Mouse (Mus musculus): ENCODE data around the gene Nlk. TPM values are rescaled to one million over a fixed set of nuclear protein-coding genes. Genes with fewer than 3 reads are reported as not detected.

Nlk gene
- total and polyA plus RNA-seq, 3 experiments: 14.8 to 22.4 (median 20.4) TPM

DNA sequence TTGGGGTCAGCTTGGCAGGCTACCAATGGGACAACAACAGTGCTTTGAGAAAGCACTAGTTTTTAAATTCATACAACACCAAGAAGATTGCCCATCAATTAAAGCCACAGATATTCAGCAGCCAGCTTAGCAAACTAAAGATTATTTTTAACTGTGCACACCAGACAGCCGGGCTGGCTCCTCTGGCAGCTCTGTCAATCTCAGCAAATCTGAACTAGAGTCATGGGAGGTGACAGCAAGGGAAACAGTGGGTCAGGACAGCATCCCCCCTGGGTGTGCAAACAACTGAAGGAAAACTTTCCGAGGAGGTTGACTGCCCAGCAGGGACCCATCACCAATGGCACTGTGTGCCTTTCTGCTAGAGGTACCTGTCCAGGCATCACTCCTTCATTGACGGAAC, 45.3 kb upstream of the Nlk start:
- no peak for DNase-seq (ENCODE audit: extremely low read depth)
- H3K27me3 ChIP-seq (replicated peaks): no peaks in the 10 kb centered on the region
- TF ChIP-seq E2F4 (IDR thresholded peaks at IDR 0.05; ENCODE audit: insufficient replicate concordance, low read depth, low read length) (no peak), BHLHE40 (IDR thresholded peaks at IDR 0.05; ENCODE audit: low read depth, low read length) (no peak), UBTF (IDR thresholded peaks at IDR 0.05; ENCODE audit: low read depth, low read length) (no peak), MAZ (IDR thresholded peaks at IDR 0.05; ENCODE audit: low read depth, low read length) (no peak)
- H3K9ac ChIP-seq (ENCODE audit: insufficient read depth, low read depth): no peak overlapping the region
- peaks cover 0 to 16% of the 10 kb centered on the region in 2 experiments for H3K36me3 ChIP-seq (replicated peaks in 1 of 2; ENCODE audit: control insufficient read depth in 1 of 2, insufficient read depth in 1 of 2, low read length in 1 of 2)
- H3K4me3 ChIP-seq (replicated peaks in 1 of 3; ENCODE audit: low read depth in 2 of 3, low read length in 2 of 3, poor library complexity in 1 of 3): no peak overlapping the region
- no peak overlapping the region for H3K4me2 ChIP-seq (ENCODE audit: insufficient read depth, low read depth, poor library complexity, severe bottlenecking)
- in situ Hi-C loops (cut with MboI; ENCODE audit: low pct_ligation_motif_present, low pct_unique_long_range_greater_than_20kb, low sequenced_read_pairs) (no loop called here), dilution Hi-C loops (cut with MboI; ENCODE audit: extremely low pct_ligation_motif_present, extremely low pct_unique_long_range_greater_than_20kb, low sequenced_read_pairs) (no loop called here)
- H3K4me1 ChIP-seq (ENCODE audit: control insufficient read depth in 1 of 2, insufficient read depth in 2 of 2): peaks cover 0 to 16% of the 10 kb centered on the region in 2 experiments; a peak in 3 of 4 replicates
- no peak overlapping the region for H3K27ac ChIP-seq (ENCODE audit: insufficient read depth, low read depth)
- H3K79me2 ChIP-seq (replicated peaks; ENCODE audit: control insufficient read depth, extremely low read depth, insufficient read depth, poor library complexity, severe bottlenecking): no peaks in the 10 kb centered on the region
- H3K9me3 ChIP-seq (replicated peaks; ENCODE audit: low read length): no peaks in the 10 kb centered on the region

DNA sequence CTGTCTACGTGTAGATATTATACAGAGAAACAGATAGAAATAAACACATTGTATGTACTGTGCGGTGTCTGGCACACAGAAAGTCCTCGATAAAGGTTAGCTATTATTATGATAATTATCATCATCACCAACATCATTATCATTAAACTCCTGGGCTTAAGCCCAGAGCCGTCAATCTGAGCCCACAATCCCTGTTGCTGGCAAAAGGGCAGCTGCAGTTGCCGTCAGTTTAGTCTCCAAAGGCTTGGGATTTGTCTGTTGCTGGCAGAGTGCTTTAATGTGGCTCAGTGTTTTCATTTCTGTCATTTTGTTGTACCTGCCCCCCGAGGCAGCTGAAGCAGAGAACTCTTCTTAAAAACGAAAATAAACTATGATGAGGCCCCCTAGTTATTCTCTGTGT, 44.8 kb upstream of the Nlk start:
- Histone ChIP-seq H3K36me3 (replicated peaks in 1 of 2; ENCODE audit: control insufficient read depth in 1 of 2, insufficient read depth in 1 of 2, low read length in 1 of 2) (peaks cover 0 to 13% of the 10 kb centered on the region in 2 experiments), H3K79me2 (replicated peaks; ENCODE audit: control insufficient read depth, extremely low read depth, insufficient read depth, poor library complexity, severe bottlenecking) (no peaks in the 10 kb centered on the region), H3K9ac (ENCODE audit: insufficient read depth, low read depth) (no peak overlapping the region), H3K4me1 (ENCODE audit: control insufficient read depth in 1 of 2, insufficient read depth in 2 of 2) (peaks cover 0 to 16% of the 10 kb centered on the region in 2 experiments; a peak in 3 of 4 replicates), H3K27me3 (replicated peaks) (no peaks in the 10 kb centered on the region), H3K4me2 (ENCODE audit: insufficient read depth, low read depth, poor library complexity, severe bottlenecking) (no peak overlapping the region), H3K4me3 (replicated peaks in 1 of 3; ENCODE audit: low read depth in 2 of 3, low read length in 2 of 3, poor library complexity in 1 of 3) (no peak overlapping the region), H3K27ac (ENCODE audit: insufficient read depth, low read depth) (no peak overlapping the region), H3K9me3 (replicated peaks; ENCODE audit: low read length) (no peaks in the 10 kb centered on the region)
- in situ Hi-C loops (cut with MboI; ENCODE audit: low pct_ligation_motif_present, low pct_unique_long_range_greater_than_20kb, low sequenced_read_pairs) (no loop called here), dilution Hi-C loops (cut with MboI; ENCODE audit: extremely low pct_ligation_motif_present, extremely low pct_unique_long_range_greater_than_20kb, low sequenced_read_pairs) (no loop called here)
- TF ChIP-seq MAZ (IDR thresholded peaks at IDR 0.05; ENCODE audit: low read depth, low read length) (no peak), EP300 (IDR thresholded peaks at IDR 0.05; ENCODE audit: low read length) (no peak), USF1 (IDR thresholded peaks at IDR 0.05; ENCODE audit: low read depth, low read length) (no peak), POLR2A (IDR thresholded peaks at IDR 0.05; ENCODE audit: low read depth, low read length) (no peak), ZKSCAN1 (IDR thresholded peaks at IDR 0.05; ENCODE audit: borderline replicate concordance, low read depth, low read length) (no peak), RCOR1 (conservative IDR thresholded peaks at IDR 0.05; ENCODE audit: low read depth, low read length) (no peak), JUND (conservative IDR thresholded peaks at IDR 0.05; ENCODE audit: low read depth, low read length) (no peak), MAX (IDR thresholded peaks at IDR 0.05; ENCODE audit: low read length) (no peak), ETS1 (conservative IDR thresholded peaks at IDR 0.05; ENCODE audit: low read depth, low read length) (no peak), KAT2A (IDR thresholded peaks at IDR 0.05; ENCODE audit: insufficient replicate concordance, low read length) (no peak), TCF12 (IDR thresholded peaks at IDR 0.05; ENCODE audit: low read depth, low read length) (no peak)
- DNase-seq (ENCODE audit: extremely low read depth): no peak

DNA sequence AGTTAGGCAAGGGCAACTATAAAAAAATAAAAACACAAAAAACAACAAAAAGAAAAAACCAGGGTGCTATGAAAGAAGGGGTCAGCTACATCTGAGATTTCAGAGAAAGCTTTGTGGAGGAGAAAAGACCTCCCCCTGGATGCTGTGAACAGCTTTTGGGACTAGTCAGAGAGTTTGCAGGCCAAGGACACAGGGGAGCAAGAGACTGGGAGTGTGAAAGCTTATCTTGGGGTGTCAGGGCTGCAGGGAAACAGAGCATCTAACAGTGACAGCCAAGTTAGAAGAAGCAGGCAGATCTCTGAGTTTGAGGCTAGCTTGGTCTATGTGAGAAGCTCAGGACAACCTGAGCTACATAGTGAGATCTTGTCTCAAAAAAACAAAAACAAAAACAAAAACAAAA, 42.2 kb upstream of the Nlk start:
- Histone ChIP-seq H3K9ac (ENCODE audit: insufficient read depth, low read depth) (no peak overlapping the region), H3K4me2 (ENCODE audit: insufficient read depth, low read depth, poor library complexity, severe bottlenecking) (no peak overlapping the region), H3K9me3 (replicated peaks; ENCODE audit: low read length) (no peaks in the 10 kb centered on the region), H3K27me3 (replicated peaks) (no peaks in the 10 kb centered on the region), H3K36me3 (replicated peaks in 1 of 2; ENCODE audit: control insufficient read depth in 1 of 2, insufficient read depth in 1 of 2, low read length in 1 of 2) (peaks cover 0 to 3% of the 10 kb centered on the region in 2 experiments), H3K4me1 (ENCODE audit: control insufficient read depth in 1 of 2, insufficient read depth in 2 of 2) (no peaks in the 10 kb centered on the region; a peak in 1 of 4 replicates), H3K79me2 (replicated peaks; ENCODE audit: control insufficient read depth, extremely low read depth, insufficient read depth, poor library complexity, severe bottlenecking) (no peaks in the 10 kb centered on the region), H3K27ac (ENCODE audit: insufficient read depth, low read depth) (no peak overlapping the region), H3K4me3 (replicated peaks in 1 of 3; ENCODE audit: low read depth in 2 of 3, low read length in 2 of 3, poor library complexity in 1 of 3) (no peak overlapping the region)
- DNase-seq (ENCODE audit: extremely low read depth): no peak
- in situ Hi-C loops (cut with MboI; ENCODE audit: low pct_ligation_motif_present, low pct_unique_long_range_greater_than_20kb, low sequenced_read_pairs): no loop called here
- dilution Hi-C loops (cut with MboI; ENCODE audit: extremely low pct_ligation_motif_present, extremely low pct_unique_long_range_greater_than_20kb, low sequenced_read_pairs): no loop called here
- TF ChIP-seq SMC3 (IDR thresholded peaks at IDR 0.05; ENCODE audit: low read depth, low read length) (no peak), JUN (IDR thresholded peaks at IDR 0.05; ENCODE audit: insufficient read depth, low read depth, low read length) (no peak), ELF1 (IDR thresholded peaks at IDR 0.05; ENCODE audit: low read depth, low read length) (no peak), CTCF (conservative IDR thresholded peaks at IDR 0.05 in 1 of 2, IDR thresholded peaks at IDR 0.05 in 1 of 2; ENCODE audit: low read depth in 2 of 2, low read length in 2 of 2) (no peak), CHD1 (IDR thresholded peaks at IDR 0.05; ENCODE audit: low read depth, low read length) (no peak), ZNF384 (IDR thresholded peaks at IDR 0.05; ENCODE audit: low read depth, low read length) (no peak), MYC (IDR thresholded peaks at IDR 0.05; ENCODE audit: low read depth, low read length) (no peak), MAX (IDR thresholded peaks at IDR 0.05; ENCODE audit: low read length) (no peak), SIN3A (IDR thresholded peaks at IDR 0.05; ENCODE audit: low read length) (no peak)
